Mouse (Mus musculus) CH12.LX (cell line): ENCODE data around the gene Tspyl3. TPM values are rescaled to one million over a fixed set of nuclear protein-coding genes. Genes with fewer than 3 reads are reported as not detected.

ENCODE experiments used
- DNase-seq: peaks from one replicate; pipeline ENCODE4 v3.0.0-alpha.2; 2013; ENCODE audit errors: extremely low read depth
- H3K27ac ChIP-seq: 2 replicates; pipeline ENCODE4 v1.5.1; 2012; ENCODE audit warnings: low read depth, mild to moderate bottlenecking, control low read depth, moderate library complexity; ENCODE audit not compliant: insufficient read depth
- H3K27me3 ChIP-seq: replicated peaks from 2 replicates; pipeline ENCODE3; 2012; ENCODE audit warnings: inconsistent platforms
- H3K36me3 ChIP-seq, 2 experiments: replicated peaks in 1 of 2; 2 replicates each; pipeline versions ENCODE3 to v1.6.1; 2012; ENCODE audit warnings: inconsistent platforms in 1 of 2, low read length in 1 of 2, mild to moderate bottlenecking in 1 of 2, mixed read lengths in 1 of 2, moderate library complexity in 1 of 2; ENCODE audit not compliant: control insufficient read depth in 1 of 2, insufficient read depth in 1 of 2
- H3K4me1 ChIP-seq, 2 experiments: 2 replicates each; pipeline ENCODE4 v1.6.1; 2012; ENCODE audit warnings: inconsistent platforms in 1 of 2, moderate library complexity in 1 of 2; ENCODE audit not compliant: insufficient read depth in 2 of 2, control insufficient read depth in 1 of 2
- H3K4me2 ChIP-seq: 2 replicates; pipeline ENCODE4 v1.6.1; 2012; ENCODE audit warnings: low read depth, mild to moderate bottlenecking, control low read depth; ENCODE audit not compliant: poor library complexity, insufficient read depth, severe bottlenecking
- H3K4me3 ChIP-seq, 3 experiments: fragments of 150-350 bp in 1 of 3; sonication (generic) in 1 of 3; replicated peaks in 1 of 3; 2 replicates each; pipeline versions ENCODE3 to v1.5.1; 2011 to 2012; ENCODE audit warnings: low read depth in 2 of 3, low read length in 2 of 3, mild to moderate bottlenecking in 2 of 3, moderate library complexity in 2 of 3, control low read depth in 1 of 3, improper control_type of control experiment in 1 of 3, inconsistent platforms in 1 of 3, mixed read lengths in 1 of 3; ENCODE audit not compliant: poor library complexity in 1 of 3
- H3K79me2 ChIP-seq: replicated peaks from 2 replicates; pipeline ENCODE4 v1.6.1; 2012; ENCODE audit warnings: mild to moderate bottlenecking, moderate library complexity; ENCODE audit not compliant: control insufficient read depth, poor library complexity, insufficient read depth, severe bottlenecking; ENCODE audit errors: extremely low read depth
- H3K9ac ChIP-seq: 2 replicates; pipeline ENCODE4 v1.6.1; 2012; ENCODE audit warnings: low read depth, mild to moderate bottlenecking, control low read depth, moderate library complexity; ENCODE audit not compliant: insufficient read depth
- H3K9me3 ChIP-seq: replicated peaks from 2 replicates; pipeline ENCODE3; 2012; ENCODE audit warnings: low read length, inconsistent platforms, mixed read lengths
- CHD2 ChIP-seq: IDR thresholded peaks from 2 replicates; pipeline ENCODE4 v1.6.1; 2011; ENCODE audit warnings: low read length, improper control_type of control experiment
- HCFC1 ChIP-seq: IDR thresholded peaks from 2 replicates; pipeline ENCODE4 v1.6.1; 2012; ENCODE audit warnings: low read depth, mild to moderate bottlenecking, inconsistent platforms, low read length, improper control_type of control experiment
- IRF4 ChIP-seq: IDR thresholded peaks from 2 replicates; pipeline ENCODE4 v1.6.1; 2014; ENCODE audit warnings: low read depth, mild to moderate bottlenecking, inconsistent platforms, low read length, improper control_type of control experiment
- JUN ChIP-seq: IDR thresholded peaks from 2 replicates; pipeline ENCODE4 v1.6.1; 2011; ENCODE audit warnings: low read depth, mild to moderate bottlenecking, low read length, improper control_type of control experiment, moderate library complexity; ENCODE audit not compliant: insufficient read depth
- JUND ChIP-seq: conservative IDR thresholded peaks from 2 replicates; pipeline ENCODE4 v1.6.1; 2011; ENCODE audit warnings: low read depth, low read length, improper control_type of control experiment
- MAFK ChIP-seq: IDR thresholded peaks from 2 replicates; pipeline ENCODE4 v1.6.1; 2011; ENCODE audit warnings: low read length, improper control_type of control experiment; ENCODE audit not compliant: insufficient replicate concordance
- MAZ ChIP-seq: IDR thresholded peaks from 2 replicates; pipeline ENCODE4 v1.6.1; 2012; ENCODE audit warnings: low read depth, mild to moderate bottlenecking, inconsistent platforms, low read length, improper control_type of control experiment, moderate library complexity
- MEF2A ChIP-seq: IDR thresholded peaks from 2 replicates; pipeline ENCODE4 v1.6.1; 2014; ENCODE audit warnings: low read depth, mild to moderate bottlenecking, inconsistent platforms, low read length, improper control_type of control experiment, borderline replicate concordance
- MXI1 ChIP-seq: IDR thresholded peaks from 2 replicates; pipeline ENCODE4 v1.6.1; 2011; ENCODE audit warnings: mild to moderate bottlenecking, low read depth, low read length, improper control_type of control experiment
- NRF1 ChIP-seq: IDR thresholded peaks from 2 replicates; pipeline ENCODE4 v1.6.1; 2014; ENCODE audit warnings: low read depth, mild to moderate bottlenecking, inconsistent platforms, low read length, improper control_type of control experiment, moderate library complexity
- RCOR1 ChIP-seq: conservative IDR thresholded peaks from 2 replicates; pipeline ENCODE4 v1.6.1; 2012; ENCODE audit warnings: low read depth, mild to moderate bottlenecking, inconsistent platforms, low read length, improper control_type of control experiment
- SIN3A ChIP-seq: IDR thresholded peaks from 2 replicates; pipeline ENCODE4 v1.6.1; 2012; ENCODE audit warnings: low read length, improper control_type of control experiment, inconsistent platforms
- USF2 ChIP-seq: conservative IDR thresholded peaks from 2 replicates; pipeline ENCODE4 v1.6.1; 2011; ENCODE audit warnings: low read depth, low read length, improper control_type of control experiment
- dilution Hi-C: fragments of 300-500 bp; cut with MboI; formaldehyde crosslinking; loops from 2 replicates; pipeline ENCODE4 v1.14.3; 2020; ENCODE audit warnings: low sequenced_read_pairs; ENCODE audit not compliant: extremely low pct_unique_long_range_greater_than_20kb, extremely low pct_ligation_motif_present
- in situ Hi-C: fragments of 300-500 bp; cut with MboI; formaldehyde crosslinking; loops from 3 replicates; pipeline ENCODE4 v1.14.3; 2019; ENCODE audit warnings: low sequenced_read_pairs, low pct_ligation_motif_present, low pct_unique_long_range_greater_than_20kb, mixed read lengths
- polyA plus RNA-seq: library from polyadenylated mRNA; unstranded; fragments of >175 nt; gene quantifications from 2 replicates; pipeline ENCODE4 v1.2.1, GENCODE M21; 2012; ENCODE audit warnings: low read depth; ENCODE audit not compliant: insufficient read length
- total RNA-seq, 2 experiments: library from RNA; depleted of rRNA; stranded (reverse); fragments of 300-350 nt in 1 of 2; fragments of >200 nt in 1 of 2; gene quantifications; 2 replicates each; pipeline ENCODE4 v1.2.3; 2012 to 2014

The Tspyl3 gene
- total and polyA plus RNA-seq, 3 experiments: 9.6 to 16.5 (median 12.1) TPM

DNA sequence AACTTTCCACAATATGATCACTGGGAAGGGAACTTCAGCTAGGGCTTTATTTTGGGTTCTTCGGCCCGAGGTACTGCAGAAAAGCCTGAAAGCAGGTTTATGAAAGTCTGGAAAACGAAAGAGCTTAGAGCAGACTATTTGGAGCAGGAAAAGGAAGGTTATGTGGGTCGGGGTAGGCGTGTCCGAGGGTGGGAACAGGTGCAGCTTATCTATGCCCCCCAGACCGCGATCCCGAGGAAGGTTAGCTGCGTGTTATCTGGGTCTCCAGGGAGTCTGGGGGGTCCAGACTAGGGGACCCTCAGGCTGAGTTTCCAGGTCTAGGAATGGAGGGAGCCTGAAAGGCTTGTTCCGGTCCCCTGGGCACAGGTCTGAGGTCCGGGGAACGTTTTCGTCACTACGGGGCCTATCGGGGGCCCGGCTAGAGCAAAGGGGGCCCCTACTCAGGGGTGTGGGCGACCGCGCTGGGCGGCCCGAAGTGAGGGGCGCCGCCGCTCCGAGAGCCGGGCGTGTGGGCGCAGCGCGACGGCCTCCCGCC is 15.5 kb upstream of the Tspyl3 start:
- Histone ChIP-seq H3K4me3 (peak overlapping the region; percentile 76 to 95 (median 82)), H3K27ac (peak overlapping the region; percentile 74), H3K27me3 (no peaks in the 10 kb centered on the region), H3K4me1 (peaks cover 19 to 64% of the 10 kb centered on the region in 2 experiments), H3K36me3 (peaks cover 21 to 43% of the 10 kb centered on the region in 2 experiments), H3K79me2 (peaks cover 65% of the 10 kb centered on the region), H3K9me3 (no peaks in the 10 kb centered on the region), H3K9ac (peak overlapping the region; percentile 92), H3K4me2 (peak overlapping the region; percentile 91; the same call in 1 of the 2 replicates)
- no peak for DNase-seq
- in situ Hi-C loops (no loop called here), dilution Hi-C loops (no loop called here)
- no peak for TF ChIP-seq CHD2
- no peak for TF ChIP-seq JUND
- TF ChIP-seq MXI1: no peak; the same call in 1 of the 2 replicates
- no peak for TF ChIP-seq RCOR1

GRCm38 (mm10) chr2:153239860-153240480 is 14.7 kb upstream of the Tspyl3 start:
- in situ Hi-C loops: no loop called here
- TF ChIP-seq NRF1 (peak; percentile 58; the same call in 1 of the 2 replicates), MAZ (0 out of 2 replicates have a peak, but pooled peaks have one; percentile 23), USF2 (no peak)
- peaks cover 71% of the 10 kb centered on the region for H3K79me2 ChIP-seq
- H3K4me2 ChIP-seq: peak overlapping the region; percentile 91
- no peaks in the 10 kb centered on the region for H3K9me3 ChIP-seq
- no peak for DNase-seq
- dilution Hi-C loops: no loop called here
- peak overlapping the region; percentile 74 for H3K27ac ChIP-seq
- no peaks in the 10 kb centered on the region for H3K27me3 ChIP-seq
- peak overlapping the region; percentile 76 to 95 (median 82) for H3K4me3 ChIP-seq
- peaks cover 22 to 65% of the 10 kb centered on the region in 2 experiments for H3K4me1 ChIP-seq
- peaks cover 22 to 43% of the 10 kb centered on the region in 2 experiments for H3K36me3 ChIP-seq
- H3K9ac ChIP-seq: peak overlapping the region; percentile 92

DNA sequence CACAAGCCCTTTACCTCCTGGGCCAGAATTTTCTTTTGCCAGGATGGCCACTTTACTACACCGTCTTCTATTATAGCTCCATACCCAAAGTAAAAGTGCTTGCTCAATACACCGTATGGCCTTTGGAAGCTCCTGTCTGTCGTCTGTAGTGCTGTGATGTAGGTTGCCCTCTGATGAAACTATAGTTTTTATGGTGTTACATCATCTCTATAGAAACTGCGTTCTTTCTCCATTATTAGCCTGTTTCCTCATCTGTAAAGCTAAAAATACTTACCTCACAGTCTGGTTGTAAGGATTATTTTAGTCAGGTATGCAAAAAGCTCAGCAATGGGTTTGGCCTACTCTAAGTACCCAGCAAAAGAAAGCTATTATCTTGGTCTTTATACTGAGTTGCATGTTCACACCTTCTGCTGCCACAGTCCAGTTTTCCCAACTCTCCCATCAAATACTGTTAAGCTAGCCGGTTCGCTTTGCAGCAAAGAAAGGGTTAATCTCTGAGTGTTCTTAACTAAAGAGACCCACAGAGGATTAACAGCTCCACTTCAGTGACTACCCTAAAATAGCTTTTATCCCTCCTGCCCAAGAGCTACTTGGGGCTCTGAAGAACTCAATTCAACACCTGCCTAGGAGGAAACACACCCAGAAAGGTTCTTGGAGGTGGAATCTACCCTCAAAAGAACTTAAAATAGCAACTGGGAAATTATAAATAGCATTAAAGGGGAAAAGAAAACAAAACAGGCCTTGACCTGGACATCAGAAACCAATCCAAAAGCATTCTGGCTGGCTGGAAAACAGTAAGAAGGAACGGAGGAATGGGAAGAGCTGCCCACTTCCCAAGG is 14.0 kb upstream of the Tspyl3 start:
- Histone ChIP-seq H3K4me2 (peak overlapping the region; percentile 91), H3K27ac (peak overlapping the region; percentile 74), H3K9ac (peak overlapping the region; percentile 92), H3K79me2 (peaks cover 75% of the 10 kb centered on the region), H3K36me3 (peaks cover 25 to 44% of the 10 kb centered on the region in 2 experiments), H3K4me3 (peak overlapping the region; percentile 76 to 95 (median 82)), H3K9me3 (no peaks in the 10 kb centered on the region), H3K27me3 (no peaks in the 10 kb centered on the region), H3K4me1 (peaks cover 22 to 64% of the 10 kb centered on the region in 2 experiments)
- TF ChIP-seq IRF4: peak; percentile 30; the same call in 1 of the 2 replicates
- no peak for TF ChIP-seq MAFK
- TF ChIP-seq JUN: peak; percentile 21; the same call in 1 of the 2 replicates
- 0 out of 2 replicates have a peak, but pooled peaks have one; percentile 63 for TF ChIP-seq SIN3A
- TF ChIP-seq HCFC1: peak; percentile 24
- TF ChIP-seq NRF1: no peak; the same call in 1 of the 2 replicates
- TF ChIP-seq MEF2A: peak; percentile 92
- dilution Hi-C loops (no loop called here), in situ Hi-C loops (no loop called here)
- DNase-seq: no peak
